Mouse (Mus musculus) liver, adult 2 months (tissue): ENCODE results near the gene Hoxb7. TPM values are rescaled to one million over a fixed set of nuclear protein-coding genes. Genes with fewer than 3 reads are reported as not detected.

ENCODE experiments used
- DNase-seq: peaks from one replicate; pipeline ENCODE4 v3.0.0-alpha.2; 2011; ENCODE audit warnings: low read depth, low spot score; ENCODE audit errors: extremely low read depth
- H3K27ac ChIP-seq: fragments of 200-500 bp; replicated peaks from 2 replicates; pipeline ENCODE4 v1.5.1; 2012; ENCODE audit warnings: low read depth, mild to moderate bottlenecking, control low read depth, inconsistent platforms, low read length; ENCODE audit not compliant: insufficient read depth
- H3K27me3 ChIP-seq: fragments of 200-500 bp; 2 replicates; pipeline ENCODE4 v1.6.1; 2012; ENCODE audit warnings: mild to moderate bottlenecking, moderate library complexity, low read length, inconsistent platforms; ENCODE audit not compliant: control insufficient read depth, insufficient read depth
- H3K36me3 ChIP-seq: fragments of 200-500 bp; 2 replicates; pipeline ENCODE4 v1.6.1; 2012; ENCODE audit warnings: low read length, inconsistent platforms; ENCODE audit not compliant: control insufficient read depth, insufficient read depth
- H3K4me1 ChIP-seq: fragments of 200-500 bp; 2 replicates; pipeline ENCODE4 v1.6.1; 2011; ENCODE audit warnings: low read length; ENCODE audit not compliant: control insufficient read depth, insufficient read depth
- H3K4me3 ChIP-seq: fragments of 200-500 bp; 2 replicates; pipeline ENCODE4 v1.5.1; 2011; ENCODE audit warnings: low read depth, mild to moderate bottlenecking, control low read depth, low read length, moderate library complexity; ENCODE audit not compliant: insufficient read depth
- H3K79me2 ChIP-seq: fragments of 200-500 bp; 2 replicates; pipeline ENCODE4 v1.6.1; 2012; ENCODE audit warnings: inconsistent platforms, mild to moderate bottlenecking, low read length, moderate library complexity; ENCODE audit not compliant: control insufficient read depth, insufficient read depth
- H3K9ac ChIP-seq: fragments of 200-500 bp; 2 replicates; pipeline ENCODE4 v1.6.1; 2012; ENCODE audit warnings: low read depth, mild to moderate bottlenecking, control low read depth, inconsistent platforms, low read length
- CTCF ChIP-seq: fragments of 200-500 bp; IDR thresholded peaks from 2 replicates; pipeline ENCODE4 v1.5.1; 2011; ENCODE audit warnings: low read depth, low read length, control low read depth
- POLR2A ChIP-seq: fragments of 200-500 bp; IDR thresholded peaks from 2 replicates; pipeline ENCODE4 v1.6.1; 2011; ENCODE audit warnings: low read length, control low read depth; ENCODE audit not compliant: insufficient read depth; ENCODE audit errors: extremely low read depth
- WGBS: fragments of 180-500 bp; shearing (Covaris S2); methylation state at CpG from one replicate; pipeline ENCODE4 v1.1.7; 2018; 5-methylcytosine and 5-hydroxymethylcytosine counted together
- polyA plus RNA-seq: library from polyadenylated mRNA; depleted of rRNA; stranded (reverse); fragments of >200 nt; gene quantifications from 2 replicates; pipeline ENCODE4 v1.2.3, GENCODE M21; 2012; rRNA removed
- total RNA-seq: library from RNA; depleted of rRNA; stranded (reverse); fragments of >200 nt; gene quantifications from 2 replicates; pipeline ENCODE4 v1.2.3, GENCODE M21; 2014; rRNA removed

Gene Hoxb7
- total RNA-seq (0.09 and 0.54 TPM in 2 replicates), polyA plus RNA-seq (0.06 and 0.17 TPM in 2 replicates)

- no peaks in the 10 kb centered on the region for H3K79me2 ChIP-seq
- H3K4me1 ChIP-seq, result peaks cover 3% of the 10 kb centered on the region; the same call in 1 of the 2 replicates
- TF ChIP-seq POLR2A, result no peak
- no peak for TF ChIP-seq CTCF
- H3K36me3 ChIP-seq, result no peaks in the 10 kb centered on the region
- no peak for DNase-seq
- peaks cover 33% of the 10 kb centered on the region for H3K27me3 ChIP-seq
- peak within 1 kb of the TSS; percentile 32 for H3K4me3 ChIP-seq
- H3K27ac ChIP-seq, result 0 out of 2 replicates have a peak within 1 kb of the TSS, but pooled peaks have one; percentile 2
- WGBS, result 7% methylated on average over 43 of the region's 43 CpGs
- peak within 1 kb of the TSS; percentile 46; the same call in 1 of the 2 replicates for H3K9ac ChIP-seq
Observed at GRCm38 (mm10) chr11:96285771-96286738, at the start of gene Hoxb7. Gene Hoxb7 (plus strand): TSS chr11:96286623.

- H3K27ac ChIP-seq, result no peak overlapping the region
- no peaks in the 10 kb centered on the region for H3K4me1 ChIP-seq
- H3K36me3 ChIP-seq, result no peaks in the 10 kb centered on the region
- DNase-seq, result peak; percentile 30
- H3K4me3 ChIP-seq, result no peak overlapping the region
- no peaks in the 10 kb centered on the region for H3K79me2 ChIP-seq
- peaks cover 2% of the 10 kb centered on the region; the same call in 1 of the 2 replicates for H3K27me3 ChIP-seq
- peak; percentile 86 for TF ChIP-seq CTCF
- TF ChIP-seq POLR2A, result no peak
- H3K9ac ChIP-seq, result no peak overlapping the region
- WGBS, result 2% methylated on average over 7 of the region's 7 CpGs
Observed at GRCm38 (mm10) chr11:96240211-96240610, 46.2 kb upstream of the Hoxb7 start.

- 3% methylated on average over 14 of the region's 14 CpGs for WGBS
- peaks cover 13% of the 10 kb centered on the region; the same call in 1 of the 2 replicates for H3K27me3 ChIP-seq
- no peaks in the 10 kb centered on the region for H3K4me1 ChIP-seq
- no peaks in the 10 kb centered on the region for H3K36me3 ChIP-seq
- H3K27ac ChIP-seq, result no peak overlapping the region
- no peak overlapping the region for H3K9ac ChIP-seq
- TF ChIP-seq CTCF (no peak), POLR2A (no peak)
- no peak overlapping the region for H3K4me3 ChIP-seq
- H3K79me2 ChIP-seq, result no peaks in the 10 kb centered on the region
- DNase-seq, result no peak
Observed at GRCm38 (mm10) chr11:96250901-96251300, 35.5 kb upstream of the Hoxb7 start.

- no peak for TF ChIP-seq CTCF
- no peak for TF ChIP-seq POLR2A
- 4% methylated on average over 46 of the region's 46 CpGs for WGBS
- Histone ChIP-seq H3K9ac (no peak overlapping the region), H3K4me3 (no peak overlapping the region), H3K27me3 (peaks cover 13% of the 10 kb centered on the region; the same call in 1 of the 2 replicates), H3K79me2 (no peaks in the 10 kb centered on the region), H3K4me1 (no peaks in the 10 kb centered on the region), H3K36me3 (no peaks in the 10 kb centered on the region), H3K27ac (no peak overlapping the region)
- no peak for DNase-seq
Observed at GRCm38 (mm10) chr11:96251480-96252031, 34.9 kb upstream of the Hoxb7 start.

GRCm38 (mm10) chr11:96252541-96253120 lies 33.8 kb upstream of the Hoxb7 start:
- H3K9ac ChIP-seq, result no peak overlapping the region
- TF ChIP-seq CTCF (no peak), POLR2A (no peak)

More at GRCm38 (mm10) chr11:96252541-96253120, 33.8 kb upstream of the Hoxb7 start:
- Histone ChIP-seq H3K36me3 (no peaks in the 10 kb centered on the region), H3K27me3 (peaks cover 13% of the 10 kb centered on the region; the same call in 1 of the 2 replicates), H3K27ac (no peak overlapping the region), H3K79me2 (no peaks in the 10 kb centered on the region), H3K4me3 (no peak overlapping the region), H3K4me1 (no peaks in the 10 kb centered on the region)
- WGBS, result 8% methylated on average over 12 of the region's 12 CpGs
- DNase-seq, result no peak
